ENCODE assay signal across 17 mouse cellular contexts in genomic region chr3:131318211-131318610, GRCm38 (mm10). TPM values are rescaled to one million over a fixed set of nuclear protein-coding genes. Genes with fewer than 3 reads are reported as not detected.
"Had no signal": no experiment of that assay in that cellular context is flagged by ENCODE, and none has a peak within 500 bp of the region (broad histone marks: within the 10 kb centered on the region; RNA-seq: fewer than 3 reads in every experiment).

No protein-coding gene starts in this region.

- H3K27me3 ChIP-seq: liver, embryonic 12.5 days; neural tube, embryonic 12.5 days; stomach, embryonic 15.5 days had no signal

- H3K4me1 ChIP-seq: liver, embryonic 12.5 days; neural tube, embryonic 12.5 days; stomach, embryonic 15.5 days had no signal

- H3K4me3 ChIP-seq: liver, embryonic 12.5 days; midbrain, embryonic 10.5 days; neural tube, embryonic 12.5 days; stomach, embryonic 15.5 days had no signal

- H3K27ac ChIP-seq: liver, embryonic 12.5 days; liver, embryonic 14.5 days; macrophage; midbrain, embryonic 10.5 days; neural tube, embryonic 12.5 days; stomach, embryonic 15.5 days had no signal

- ATAC-seq: liver, embryonic 12.5 days; midbrain, embryonic 16.5 days had no signal

- H3K4me2 ChIP-seq: liver, embryonic 12.5 days; lung, embryonic 14.5 days; neural tube, embryonic 12.5 days; stomach, embryonic 15.5 days had no signal

- H3K9me3 ChIP-seq: liver, embryonic 12.5 days; midbrain, embryonic 10.5 days; neural tube, embryonic 12.5 days; stomach, embryonic 15.5 days had no signal

- H3K36me3 ChIP-seq: liver, embryonic 12.5 days; midbrain, embryonic 10.5 days; neural tube, embryonic 12.5 days; stomach, embryonic 15.5 days had no signal

- DNase-seq: lung, adult 18-20 months; lung, embryonic 14.5 days; lung, postnatal 14 days; lung, postnatal 36 days; midbrain, embryonic 14.5 days; right cerebral cortex, postnatal 14 days; thymus, adult 18-20 months; thymus, postnatal 14 days; thymus, postnatal 36 days had no signal

- H3K9ac ChIP-seq: liver, embryonic 12.5 days; liver, embryonic 14.5 days; lung, embryonic 14.5 days; neural tube, embryonic 12.5 days; stomach, embryonic 15.5 days had no signal

RNA-seq across cellular contexts. Expression of gene Cyp2u1, which starts 15.2 kb away (rescaled TPM):
- total RNA-seq: neutrophil, adult 5-6 weeks had no signal
